Mouse (Mus musculus): ENCODE results near the gene Cerk.

- TF ChIP-seq USF1 (IDR thresholded peaks at IDR 0.05; ENCODE audit: low read depth, low read length) (no peak), TBP (conservative IDR thresholded peaks at IDR 0.05; ENCODE audit: low read depth, low read length) (no peak)
These were observed 46.0 kb upstream of the Cerk start for GRCm38 (mm10) chr15:86231831-86232512.

Measured in CH12.LX (cell line).